Mouse (Mus musculus) lung, postnatal 4 days (tissue): Measurements from ENCODE around the gene Tbc1d10c.

Source experiments
- DNase-seq, 2 experiments: peaks; one replicate each; pipeline ENCODE4 v3.0.0; 2021

Tbc1d10c gene

DNA sequence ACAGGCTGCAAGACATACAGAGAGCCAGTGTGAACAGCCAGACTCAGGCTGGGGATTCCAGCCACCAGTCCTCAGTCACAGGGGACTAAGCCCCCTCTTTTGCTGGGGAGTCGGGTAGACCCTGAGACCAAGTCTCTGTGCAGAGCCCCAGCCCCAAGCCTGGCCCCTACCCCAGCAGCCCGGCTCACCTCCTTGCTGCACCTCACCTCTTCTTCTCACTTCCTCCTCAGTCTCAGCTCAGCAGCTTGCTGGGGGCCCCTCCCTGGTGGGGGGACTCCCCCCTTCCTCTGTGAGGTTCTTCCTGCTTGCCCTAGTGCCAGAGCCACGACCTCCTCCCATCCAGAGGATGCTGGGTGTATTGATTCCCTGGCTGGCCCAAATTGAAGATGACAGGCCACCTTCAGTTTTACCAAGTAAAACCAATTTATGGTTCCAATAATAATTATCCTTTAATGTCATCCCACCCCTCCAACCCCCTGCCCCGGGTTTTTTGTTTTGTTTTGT is at the start of gene Tbc1d10c:
Gene Tbc1d10c, minus strand, starts transcription at position 454 of the 504 bp plus-strand sequence.
- peak; percentile 71 to 82 for DNase-seq

- no peak for DNase-seq
These were observed 49.2 kb upstream of the Tbc1d10c start for GRCm38 (mm10) chr19:4240247-4240668.

- no peak for DNase-seq
These were observed 43.5 kb upstream of the Tbc1d10c start for GRCm38 (mm10) chr19:4234548-4234947.

DNA sequence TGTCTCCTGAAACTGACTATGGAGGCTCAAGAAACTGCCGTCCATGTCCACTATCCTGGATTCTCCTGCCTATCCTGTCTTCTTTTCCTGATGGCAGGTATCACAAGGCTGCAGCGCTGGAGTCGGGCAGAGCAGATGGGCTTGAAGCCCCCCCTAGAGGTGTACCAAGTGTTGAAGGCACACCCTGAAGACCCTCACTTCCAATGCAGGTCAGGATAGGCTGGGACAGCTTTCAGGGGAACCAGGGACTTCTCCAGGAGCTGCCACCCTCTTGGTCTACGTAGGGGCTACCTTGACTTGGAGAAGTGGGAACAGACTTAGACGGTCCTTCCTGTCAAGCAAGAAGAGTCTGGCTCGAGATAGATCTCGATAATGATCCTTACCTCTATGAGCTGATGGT is 41.6 kb upstream of the Tbc1d10c start:
- DNase-seq = no peak

GRCm38 (mm10) chr19:4232186-4232572 is 41.1 kb upstream of the Tbc1d10c start:
- no peak for DNase-seq

- peak; percentile 98 for DNase-seq
These were observed 40.4 kb upstream of the Tbc1d10c start, which contains the start of gene Pold4 for GRCm38 (mm10) chr19:4231253-4232185. Gene Pold4, plus strand, starts transcription at chr19:4231899.

DNA sequence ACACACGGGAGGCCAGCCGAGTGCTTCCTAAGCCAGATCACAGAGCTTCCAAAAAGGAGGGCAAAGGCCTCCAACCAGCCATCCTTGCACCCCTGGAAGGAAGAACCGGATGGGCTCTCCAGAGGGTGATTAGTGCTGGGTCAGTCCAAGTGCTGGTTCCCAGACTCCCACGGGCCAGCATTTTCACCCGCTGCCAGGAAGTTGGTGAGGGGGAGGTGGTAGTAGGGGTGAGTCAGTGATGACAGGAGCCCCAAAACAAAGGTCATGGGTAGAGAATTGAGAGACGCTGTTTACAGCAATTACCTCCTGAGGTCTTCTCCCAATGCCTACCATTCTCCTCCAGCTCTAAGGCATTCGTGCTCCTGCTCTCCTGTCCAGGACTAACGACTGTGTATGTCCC is 39.3 kb upstream of the Tbc1d10c start:
- DNase-seq = no peak

DNA sequence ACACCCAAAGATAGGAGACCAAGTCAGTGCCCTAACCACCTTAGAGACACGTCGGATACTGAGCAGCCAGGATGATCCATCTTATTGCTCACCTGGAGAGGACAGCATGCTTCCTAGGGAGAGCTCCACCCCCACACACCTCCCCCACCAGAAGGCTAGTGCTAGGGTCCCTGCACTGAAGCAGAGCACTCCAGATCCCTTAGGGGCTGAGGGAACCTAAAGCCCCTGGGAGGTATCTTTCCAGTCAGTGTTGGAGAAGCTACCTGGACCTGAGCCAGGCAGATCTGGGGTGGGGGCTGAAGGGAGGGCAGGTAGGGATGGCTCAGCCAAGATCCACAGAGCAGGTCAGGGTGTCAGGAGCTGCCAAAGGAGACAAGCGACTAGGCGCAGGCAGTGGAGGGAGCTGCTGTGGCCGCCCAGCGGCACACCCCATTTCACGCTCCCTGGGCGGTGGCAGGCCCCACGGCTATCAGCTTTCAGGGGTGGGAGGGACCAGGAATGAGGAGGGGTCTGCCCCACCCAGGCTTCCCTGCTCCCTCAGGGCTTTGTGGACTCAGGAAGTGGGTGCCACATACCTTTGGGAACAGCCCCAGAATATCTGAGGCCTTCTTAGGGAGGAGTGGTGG is 38.5 kb upstream of the Tbc1d10c start:
- DNase-seq = no peak

DNA sequence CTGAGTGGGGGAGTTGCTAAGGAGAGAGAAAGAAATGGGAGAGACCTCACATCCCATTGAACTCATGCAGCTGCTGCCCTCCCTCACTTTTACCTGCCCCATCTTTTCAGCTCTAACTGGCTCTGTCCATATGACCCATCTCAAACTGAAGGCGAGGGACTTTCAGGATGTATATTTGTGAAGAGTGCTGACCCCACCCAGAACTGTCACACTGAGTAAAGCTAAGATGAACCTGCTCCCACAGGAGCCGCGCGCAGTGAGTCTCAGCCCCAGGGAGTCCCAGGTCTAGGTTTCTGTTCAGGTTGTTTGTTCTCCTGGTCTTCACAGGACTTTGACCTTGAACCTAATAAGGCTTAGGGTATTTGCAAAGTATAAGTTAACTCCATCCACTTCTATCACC is 37.8 kb upstream of the Tbc1d10c start:
- no peak for DNase-seq

GRCm38 (mm10) chr19:4227894-4228678 is 37.0 kb upstream of the Tbc1d10c start:
- peak; percentile 70 to 88 for DNase-seq

DNA sequence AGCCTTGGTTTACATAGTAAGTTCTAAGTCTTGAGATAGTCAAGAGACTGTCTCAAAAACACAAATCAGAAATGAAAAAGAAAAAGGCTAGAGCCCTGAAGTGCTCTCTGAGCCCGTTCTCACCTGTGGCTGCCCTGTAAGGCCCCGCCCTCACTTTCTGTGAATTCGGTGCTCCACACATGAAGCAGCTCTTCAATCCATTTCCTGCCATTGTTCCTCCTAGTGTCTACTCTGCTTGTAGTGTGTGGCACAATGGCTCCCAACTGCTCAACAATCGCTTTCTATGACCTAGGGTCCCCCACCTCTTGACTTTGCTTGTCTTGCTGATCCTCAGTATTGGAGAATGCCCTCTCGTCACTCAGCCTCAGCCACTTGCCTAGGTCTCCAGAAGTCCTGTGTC is 36.4 kb upstream of the Tbc1d10c start:
- DNase-seq = no peak

DNA sequence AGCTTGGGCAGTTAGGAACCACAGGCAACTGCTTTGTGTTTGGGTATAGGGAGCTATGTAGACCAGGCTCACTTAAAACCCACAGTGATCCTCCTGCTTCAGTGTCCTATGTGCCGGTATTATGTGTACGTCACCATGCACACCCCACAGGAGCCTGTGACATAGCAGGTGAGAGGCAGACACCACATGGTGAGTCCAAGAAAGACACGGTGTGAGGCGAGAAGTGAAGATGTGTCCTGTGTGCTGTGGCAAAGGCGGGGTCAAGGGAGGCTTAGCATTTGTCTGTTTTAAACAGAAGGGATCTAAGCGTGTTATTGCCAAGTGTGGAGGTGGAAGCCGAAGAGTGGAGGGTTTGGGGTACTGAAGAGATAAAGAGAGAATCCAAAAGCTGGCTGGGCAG is 35.7 kb upstream of the Tbc1d10c start:
- DNase-seq = no peak

DNA sequence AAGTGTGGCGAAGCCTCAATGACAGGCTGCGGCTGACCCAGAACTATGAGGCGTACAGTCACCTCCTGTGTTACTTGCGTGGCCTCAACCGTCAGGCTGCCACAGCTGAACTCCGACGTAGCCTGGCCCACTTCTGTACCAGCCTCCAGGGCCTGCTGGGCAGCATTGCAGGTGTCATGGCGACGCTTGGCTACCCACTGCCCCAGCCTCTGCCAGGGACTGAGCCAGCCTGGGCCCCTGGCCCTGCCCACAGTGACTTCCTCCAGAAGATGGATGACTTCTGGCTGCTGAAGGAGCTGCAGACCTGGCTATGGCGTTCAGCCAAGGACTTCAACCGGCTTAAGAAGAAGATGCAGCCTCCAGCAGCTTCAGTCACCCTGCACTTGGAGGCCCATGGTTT is 31.1 kb upstream of the Tbc1d10c start:
- peak; percentile 52 to 75 for DNase-seq

DNA sequence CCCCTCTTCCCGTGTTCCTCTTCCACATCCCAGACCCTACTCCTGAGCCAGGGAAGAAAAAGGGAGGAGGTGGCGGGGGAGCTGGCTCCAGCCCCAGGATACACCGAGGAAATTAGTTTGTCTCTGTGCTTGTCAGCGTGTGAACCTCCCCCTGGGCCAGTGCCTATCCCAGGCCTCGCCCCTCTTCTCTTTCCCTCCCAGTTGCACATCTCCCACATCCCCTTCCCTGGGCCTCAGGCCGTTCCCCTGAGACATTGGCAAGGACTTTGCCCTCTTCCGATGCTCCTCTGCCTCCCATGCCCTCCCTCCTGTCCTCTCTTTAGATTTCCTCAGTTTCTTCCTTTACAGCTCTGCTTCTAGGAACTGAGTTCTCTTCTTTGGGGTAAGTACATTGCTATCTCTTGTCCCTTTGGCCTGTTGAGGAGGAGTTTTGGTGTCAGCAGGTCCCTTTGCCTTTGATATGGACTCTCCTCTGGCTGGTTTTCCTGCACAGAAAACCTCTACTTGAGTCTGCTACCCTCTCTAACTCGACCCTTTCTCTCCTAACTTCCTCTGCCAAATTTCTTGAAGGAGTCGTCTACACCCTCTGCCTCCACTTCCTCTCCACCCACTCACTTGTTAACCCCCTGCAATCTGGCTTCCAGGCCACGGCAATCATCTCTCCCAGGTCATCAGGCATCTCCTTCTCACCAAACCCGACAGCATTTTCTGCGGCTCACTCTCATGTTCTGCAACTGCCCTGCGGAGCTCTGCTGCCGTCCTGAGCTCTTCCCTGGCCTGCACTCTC is 30.1 kb upstream of the Tbc1d10c start:
- peak; percentile 64 to 75 for DNase-seq

DNA sequence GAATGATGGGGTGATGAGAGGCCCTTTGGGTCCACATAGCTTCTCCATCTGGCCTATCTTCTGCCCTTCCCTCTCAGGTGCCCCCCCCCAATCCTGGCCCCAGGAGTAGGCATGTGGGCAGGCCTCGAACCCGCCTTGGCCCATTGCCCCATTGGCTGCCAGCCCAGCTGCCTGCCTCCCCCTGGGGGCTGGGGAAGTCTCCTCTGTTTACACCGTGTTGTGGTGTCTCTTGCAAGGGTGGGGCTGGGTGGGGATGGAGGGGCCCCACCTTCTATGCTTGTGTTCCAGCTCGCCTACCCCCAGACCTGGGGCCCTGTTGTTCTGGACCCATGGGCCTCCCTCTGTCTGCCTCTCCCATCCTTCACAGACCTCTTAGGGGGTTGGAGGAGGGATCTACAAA is 29.3 kb upstream of the Tbc1d10c start:
- peak; percentile 65 to 75 for DNase-seq

- DNase-seq = no peak
These were observed 28.9 kb upstream of the Tbc1d10c start for GRCm38 (mm10) chr19:4219943-4220342.

GRCm38 (mm10) chr19:4218784-4219183 is 27.7 kb upstream of the Tbc1d10c start:
- no peak for DNase-seq

DNA sequence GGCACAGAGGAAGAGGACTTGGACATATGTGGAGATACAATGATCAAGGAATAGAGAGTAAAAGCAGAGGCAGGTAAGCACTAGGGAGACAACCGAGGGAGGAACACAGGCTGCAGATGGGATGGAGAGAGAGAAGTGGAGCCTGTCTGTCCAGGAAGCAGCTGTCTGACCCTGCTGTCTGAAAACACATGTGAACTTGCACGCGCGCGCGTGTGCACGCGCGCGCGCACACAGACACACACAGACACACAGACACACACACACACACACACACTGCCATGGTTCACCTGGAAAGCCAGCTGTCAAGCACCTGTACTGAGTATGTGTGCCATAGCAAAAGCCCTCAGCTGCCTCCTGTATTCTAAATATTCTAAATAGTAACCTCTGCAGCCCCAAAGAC is 27.2 kb upstream of the Tbc1d10c start:
- DNase-seq = no peak

- DNase-seq = no peak
These were observed 26.8 kb upstream of the Tbc1d10c start for GRCm38 (mm10) chr19:4217855-4218254.

DNA sequence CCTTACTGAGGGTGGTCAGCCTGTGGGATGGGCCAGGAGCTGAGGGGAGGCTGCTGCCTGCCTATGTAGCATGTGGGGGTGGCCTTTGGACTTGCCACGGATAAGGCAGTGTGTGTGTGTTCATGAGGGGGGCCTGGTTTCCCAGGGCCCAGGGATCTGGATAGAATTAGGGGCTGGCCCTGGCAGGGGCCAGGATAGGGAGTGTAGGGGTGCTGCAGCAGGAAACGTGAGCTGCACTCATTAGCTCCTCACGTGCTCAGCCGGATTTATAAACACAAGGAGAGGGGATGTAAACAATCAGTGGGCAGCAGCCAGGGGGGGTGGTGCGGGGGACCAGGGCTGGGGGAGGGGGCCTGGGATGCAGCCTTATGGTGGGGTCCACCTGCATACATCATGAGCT is 26.1 kb upstream of the Tbc1d10c start:
- peak in 1 of 2 experiments; percentile 69 for DNase-seq

DNA sequence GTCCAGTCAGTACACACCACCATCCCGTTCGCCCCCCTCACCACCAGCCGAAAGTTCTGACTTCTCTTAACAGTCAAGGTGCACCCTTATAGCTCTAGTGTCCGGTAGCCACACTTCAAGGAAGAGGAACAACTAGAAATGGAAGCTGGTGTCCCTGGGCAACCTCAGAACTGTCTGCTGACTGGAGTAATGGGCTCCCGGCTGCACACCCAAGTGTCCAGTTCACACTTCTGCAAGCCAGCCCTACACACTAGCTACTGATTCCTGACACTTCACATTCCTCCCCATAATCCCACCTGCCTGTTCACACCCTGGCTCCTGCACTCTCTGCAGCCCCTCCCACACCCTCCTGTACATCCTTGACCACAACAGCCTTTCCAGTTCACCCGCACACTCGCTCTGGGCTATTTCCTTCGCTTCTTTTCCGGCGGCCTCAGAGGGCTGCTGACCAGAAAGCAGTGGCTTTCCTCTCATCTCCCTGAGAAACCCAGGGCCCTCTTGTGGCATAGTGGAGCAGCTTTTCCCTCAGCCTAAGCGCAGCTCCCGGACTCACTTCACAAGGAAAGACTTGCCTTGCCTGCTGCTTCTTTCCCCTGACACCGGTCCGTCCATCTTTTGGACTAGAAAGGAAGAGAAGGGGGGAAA is 25.1 kb upstream of the Tbc1d10c start:
- peak; percentile 72 for DNase-seq

GRCm38 (mm10) chr19:4215451-4215840 is 24.4 kb upstream of the Tbc1d10c start:
- DNase-seq = no peak
